Mouse (Mus musculus) adrenal gland, adult 18-20 months (tissue): ENCODE measurements around the gene Mef2b. TPM values are rescaled to one million over a fixed set of nuclear protein-coding genes. Genes with fewer than 3 reads are reported as not detected.

ENCODE experiments used
- DNase-seq, 2 experiments: peaks; one replicate each; pipeline ENCODE4 v3.0.0; 2021 to 2022; ENCODE audit warnings: low spot score in 2 of 2
- total RNA-seq, 2 experiments: library from RNA; stranded (reverse); gene quantifications; 1 replicate in 1 of 2; 2 replicates in 1 of 2; pipeline ENCODE4 v1.2.3; 2021

Gene Mef2b
- total RNA-seq, 2 experiments from 2014 or later = 0.48 to 0.99 TPM

GRCm38 (mm10) chr8:70131166-70131883, 8.2 kb upstream of the Mef2b start, which contains the start of gene Nr2c2ap:
Nr2c2ap (plus strand) TSS chr8:70131333.
- DNase-seq = peak; percentile 72 to 76

- no peak for DNase-seq
Observed at GRCm38 (mm10) chr8:70134086-70134485, 5.4 kb upstream of the Mef2b start.

- DNase-seq = no peak
Observed at GRCm38 (mm10) chr8:70134931-70135330, 4.6 kb upstream of the Mef2b start.

GRCm38 (mm10) chr8:70136591-70136990, 2.9 kb upstream of the Mef2b start:
- no peak for DNase-seq

GRCm38 (mm10) chr8:70137890-70138289, 1.6 kb upstream of the Mef2b start:
- DNase-seq = no peak

GRCm38 (mm10) chr8:70139981-70140380, 470 bp downstream of the Mef2b start:
- DNase-seq = no peak

- DNase-seq = no peak
Observed at GRCm38 (mm10) chr8:70147678-70148607, 8.4 kb downstream of the Mef2b start.

GRCm38 (mm10) chr8:70150158-70150557, 10.6 kb downstream of the Mef2b start:
- no peak for DNase-seq

- peak in 1 of 2 experiments; percentile 45 for DNase-seq
Observed at GRCm38 (mm10) chr8:70152537-70153257, 13.2 kb downstream of the Mef2b start.

GRCm38 (mm10) chr8:70157240-70157800, 17.8 kb downstream of the Mef2b start:
- no peak for DNase-seq

GRCm38 (mm10) chr8:70158069-70158853, 18.8 kb downstream of the Mef2b start:
- peak; percentile 60 to 71 for DNase-seq

GRCm38 (mm10) chr8:70159211-70159610, 19.7 kb downstream of the Mef2b start:
- DNase-seq = no peak

- DNase-seq = no peak
Observed at GRCm38 (mm10) chr8:70160015-70160414, 20.5 kb downstream of the Mef2b start.

- no peak for DNase-seq
Observed at GRCm38 (mm10) chr8:70163316-70163715, 23.8 kb downstream of the Mef2b start.

GRCm38 (mm10) chr8:70166504-70167110, 27.1 kb downstream of the Mef2b start:
- DNase-seq = peak; percentile 64 to 75

- no peak for DNase-seq
Observed at GRCm38 (mm10) chr8:70170116-70170515, 30.6 kb downstream of the Mef2b start.

- no peak for DNase-seq
Observed at GRCm38 (mm10) chr8:70170748-70171147, 31.2 kb downstream of the Mef2b start.

- no peak for DNase-seq
Observed at GRCm38 (mm10) chr8:70171240-70171639, 31.7 kb downstream of the Mef2b start.

- DNase-seq = peak; percentile 77 to 85
Observed at GRCm38 (mm10) chr8:70172043-70172681, 32.7 kb downstream of the Mef2b start, which contains the start of gene Tmem161a. Tmem161a (plus strand) TSS chr8:70172356.
